Mouse (Mus musculus): ENCODE data around the gene Olfr1323.

- TF ChIP-seq CTCF (IDR thresholded peaks at IDR 0.05; ENCODE audit: low read depth, low read length) (no peak), POLR2A (IDR thresholded peaks at IDR 0.05; ENCODE audit: borderline replicate concordance, low read depth, low read length) (no peak)
Observed at GRCm38 (mm10) chrX:50019259-50019658, at the start of gene Olfr1323.
